Mouse (Mus musculus) myocyte (in vitro differentiated cells): ENCODE measurements at regions not wholly inside any gene's neighbourhood (a gene's known extent, or its start where the extent isn't known, plus 50 kb on each side); places are given as distances from the start of the nearest gene placed in this dataset.

Experiments
- H3K27me3 ChIP-seq: one replicate; pipeline ENCODE4 v1.6.1; 2011; ENCODE audit not compliant: control insufficient read depth, insufficient read depth, insufficient read length
- H3K36me3 ChIP-seq: one replicate; pipeline ENCODE4 v1.6.1; 2011; ENCODE audit not compliant: control insufficient read depth, insufficient read depth
- H3K4me2 ChIP-seq: one replicate; pipeline ENCODE4 v1.6.1; 2011; ENCODE audit warnings: low read depth, control low read depth
- H3K4me3 ChIP-seq: one replicate; pipeline ENCODE4 v1.5.1; 2011; ENCODE audit warnings: mild to moderate bottlenecking, control low read depth, moderate library complexity
- H3K79me2 ChIP-seq: one replicate; pipeline ENCODE4 v1.6.1; 2011; ENCODE audit not compliant: control insufficient read depth, insufficient read depth
- H3ac ChIP-seq: one replicate; pipeline ENCODE4 v1.6.1; 2011; ENCODE audit not compliant: control insufficient read depth, insufficient read length
- CEBPB ChIP-seq: IDR thresholded peaks from 2 replicates; pipeline ENCODE4 v1.6.1; 2011; ENCODE audit warnings: mild to moderate bottlenecking, moderate library complexity; ENCODE audit not compliant: poor library complexity, insufficient read depth, severe bottlenecking
- E2F4 ChIP-seq: IDR thresholded peaks from one replicate; pipeline ENCODE4 v1.6.1; 2011; ENCODE audit warnings: mild to moderate bottlenecking, control low read depth, moderate library complexity; ENCODE audit not compliant: insufficient read depth
- MAX ChIP-seq: IDR thresholded peaks from one replicate; pipeline ENCODE4 v1.6.1; 2011; ENCODE audit warnings: low read depth, mild to moderate bottlenecking, control low read depth
- MYOD1 ChIP-seq, 3 experiments: IDR thresholded peaks; one replicate each; pipeline ENCODE4 v1.6.1; 2011; ENCODE audit warnings: control low read depth in 2 of 3, low read depth in 2 of 3, mild to moderate bottlenecking in 2 of 3, moderate library complexity in 1 of 3; ENCODE audit not compliant: insufficient read length in 2 of 3, control insufficient read depth in 1 of 3
- MYOG ChIP-seq, 3 experiments: IDR thresholded peaks; one replicate each; pipeline ENCODE4 v1.6.1; 2011; ENCODE audit warnings: control low read depth in 2 of 3, low read depth in 2 of 3, mild to moderate bottlenecking in 2 of 3; ENCODE audit not compliant: insufficient read length in 2 of 3, control insufficient read depth in 1 of 3, insufficient read depth in 1 of 3
- POLR2A ChIP-seq: IDR thresholded peaks from one replicate; pipeline ENCODE4 v1.6.1; 2011; ENCODE audit warnings: low read depth, mild to moderate bottlenecking, control low read depth, moderate library complexity; ENCODE audit not compliant: insufficient read length
- POLR2AphosphoS2 ChIP-seq: IDR thresholded peaks from one replicate; pipeline ENCODE4 v1.6.1; 2011; ENCODE audit warnings: low read depth, control low read depth; ENCODE audit not compliant: insufficient read length
- REST ChIP-seq: IDR thresholded peaks from one replicate; pipeline ENCODE4 v1.6.1; 2011; ENCODE audit warnings: mild to moderate bottlenecking, control low read depth, moderate library complexity; ENCODE audit not compliant: insufficient read depth, insufficient read length
- SRF ChIP-seq: IDR thresholded peaks from one replicate; pipeline ENCODE4 v1.6.1; 2011; ENCODE audit warnings: low read depth; ENCODE audit not compliant: control insufficient read depth, insufficient read length
- TCF12 ChIP-seq: IDR thresholded peaks from one replicate; pipeline ENCODE4 v1.6.1; 2011; ENCODE audit warnings: mild to moderate bottlenecking, control low read depth; ENCODE audit not compliant: poor library complexity, insufficient read depth, severe bottlenecking
- TCF3 ChIP-seq: IDR thresholded peaks from one replicate; pipeline ENCODE4 v1.6.1; 2011; ENCODE audit warnings: low read depth, control low read depth; ENCODE audit not compliant: insufficient read length
- USF1 ChIP-seq: IDR thresholded peaks from one replicate; pipeline ENCODE4 v1.6.1; 2011; ENCODE audit warnings: low read depth, mild to moderate bottlenecking, control low read depth, moderate library complexity

DNA sequence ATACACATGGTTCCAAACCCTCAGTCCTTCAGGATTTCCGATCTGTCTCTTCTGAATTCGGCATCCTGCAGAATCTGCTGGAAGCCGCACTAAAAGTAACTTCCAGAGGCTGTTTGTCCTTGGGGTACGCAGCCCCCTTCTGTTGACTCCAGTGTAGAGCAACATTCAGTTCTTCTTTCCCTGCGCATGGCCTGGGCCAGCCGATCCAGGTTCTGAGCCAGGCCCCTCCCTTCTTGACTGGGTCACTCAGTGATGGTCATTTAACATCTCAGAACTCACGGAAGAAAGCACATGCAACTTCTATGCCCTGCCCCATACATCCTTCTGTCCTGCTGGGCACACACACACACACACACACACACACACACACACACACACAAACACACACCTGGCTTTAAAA is 185.5 kb upstream of the Igsf21 start:
- no peak overlapping the region for H3K4me3 ChIP-seq
- no peak overlapping the region for H3ac ChIP-seq
- H3K4me2 ChIP-seq = no peak overlapping the region
- no peaks in the 10 kb centered on the region for H3K36me3 ChIP-seq
- no peak for TF ChIP-seq POLR2AphosphoS2
- no peak for TF ChIP-seq E2F4
- TF ChIP-seq TCF12 = no peak
- TF ChIP-seq USF1 = no peak
- no peak for TF ChIP-seq POLR2A
- TF ChIP-seq TCF3 = no peak
- no peak for TF ChIP-seq REST
- TF ChIP-seq SRF = no peak
- TF ChIP-seq MYOD1 (IDR thresholded peaks at IDR 0.05; ENCODE audit: control insufficient read depth in 1 of 3, insufficient read length in 2 of 3, low read depth in 2 of 3) = no peak
- TF ChIP-seq MYOG (IDR thresholded peaks at IDR 0.05; ENCODE audit: control insufficient read depth in 1 of 3, insufficient read depth in 1 of 3, insufficient read length in 2 of 3, low read depth in 2 of 3) = no peak
- TF ChIP-seq CEBPB = no peak
- no peak for TF ChIP-seq MAX
- no peaks in the 10 kb centered on the region for H3K79me2 ChIP-seq
- H3K27me3 ChIP-seq = peaks cover 54% of the 10 kb centered on the region

GRCm38 (mm10) chr4:140427039-140427438 is 180.5 kb upstream of the Igsf21 start:
- TF ChIP-seq POLR2A (no peak), TCF3 (no peak), MYOG (IDR thresholded peaks at IDR 0.05; ENCODE audit: control insufficient read depth in 1 of 3, insufficient read depth in 1 of 3, insufficient read length in 2 of 3, low read depth in 2 of 3) (no peak), CEBPB (no peak), E2F4 (no peak), TCF12 (no peak), POLR2AphosphoS2 (no peak), SRF (no peak), REST (no peak)
- H3K79me2 ChIP-seq = no peaks in the 10 kb centered on the region
- no peak overlapping the region for H3K4me2 ChIP-seq
- H3K36me3 ChIP-seq = no peaks in the 10 kb centered on the region
- peaks cover 44% of the 10 kb centered on the region for H3K27me3 ChIP-seq
- no peak overlapping the region for H3ac ChIP-seq
- H3K4me3 ChIP-seq = no peak overlapping the region

- no peaks in the 10 kb centered on the region for H3K36me3 ChIP-seq
- H3K4me3 ChIP-seq = no peak overlapping the region
- H3K4me2 ChIP-seq = no peak overlapping the region
- H3K79me2 ChIP-seq = no peaks in the 10 kb centered on the region
- H3ac ChIP-seq = no peak overlapping the region
- H3K27me3 ChIP-seq = peaks cover 19% of the 10 kb centered on the region
- no peak for TF ChIP-seq SRF
- no peak for TF ChIP-seq TCF3
- TF ChIP-seq POLR2A = no peak
- no peak for TF ChIP-seq MYOD1 (IDR thresholded peaks at IDR 0.05; ENCODE audit: control insufficient read depth in 1 of 3, insufficient read length in 2 of 3, low read depth in 2 of 3)
- no peak for TF ChIP-seq E2F4
Measured at GRCm38 (mm10) chr4:140423791-140424190, 177.2 kb upstream of the Igsf21 start.

DNA sequence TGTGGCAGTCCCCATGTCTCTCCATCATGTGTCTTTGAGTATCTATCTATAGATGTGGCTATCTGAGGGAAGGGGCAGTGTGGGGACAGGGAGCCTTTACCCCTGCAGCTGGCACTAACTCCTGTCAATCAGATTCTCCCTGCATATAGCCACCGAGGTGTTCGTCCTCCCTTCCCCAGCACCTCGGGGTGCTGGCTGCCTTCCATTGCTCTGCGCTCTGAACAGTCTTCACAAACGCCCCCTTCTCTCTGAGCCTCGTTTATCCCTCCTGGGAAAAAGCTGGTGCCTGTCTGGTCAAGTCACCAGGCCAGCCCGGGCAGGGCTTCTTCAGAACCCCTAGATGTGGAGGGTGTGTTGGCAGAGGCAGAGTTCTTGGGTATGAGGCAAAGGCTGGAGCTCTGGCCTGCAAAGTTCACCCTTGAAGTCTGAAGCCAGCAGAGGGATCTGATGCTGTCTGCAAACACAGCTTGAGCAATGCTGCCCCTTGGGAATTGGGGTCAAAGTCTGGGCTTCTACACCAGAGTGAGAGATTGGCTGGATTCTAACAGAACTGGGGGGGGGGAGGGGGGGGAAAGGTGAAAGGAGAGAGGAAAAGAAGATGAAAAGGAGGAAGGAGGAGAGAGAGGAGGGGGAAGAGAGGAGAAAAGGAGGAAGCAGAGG is 175.5 kb upstream of the Igsf21 start:
- Histone ChIP-seq H3K27me3 (peaks cover 19% of the 10 kb centered on the region), H3K79me2 (no peaks in the 10 kb centered on the region), H3K36me3 (no peaks in the 10 kb centered on the region), H3K4me2 (no peak overlapping the region), H3ac (no peak overlapping the region), H3K4me3 (no peak overlapping the region)
- TF ChIP-seq CEBPB (0 out of 2 replicates have a peak, but pooled peaks have one; percentile 3), POLR2A (no peak)

DNA sequence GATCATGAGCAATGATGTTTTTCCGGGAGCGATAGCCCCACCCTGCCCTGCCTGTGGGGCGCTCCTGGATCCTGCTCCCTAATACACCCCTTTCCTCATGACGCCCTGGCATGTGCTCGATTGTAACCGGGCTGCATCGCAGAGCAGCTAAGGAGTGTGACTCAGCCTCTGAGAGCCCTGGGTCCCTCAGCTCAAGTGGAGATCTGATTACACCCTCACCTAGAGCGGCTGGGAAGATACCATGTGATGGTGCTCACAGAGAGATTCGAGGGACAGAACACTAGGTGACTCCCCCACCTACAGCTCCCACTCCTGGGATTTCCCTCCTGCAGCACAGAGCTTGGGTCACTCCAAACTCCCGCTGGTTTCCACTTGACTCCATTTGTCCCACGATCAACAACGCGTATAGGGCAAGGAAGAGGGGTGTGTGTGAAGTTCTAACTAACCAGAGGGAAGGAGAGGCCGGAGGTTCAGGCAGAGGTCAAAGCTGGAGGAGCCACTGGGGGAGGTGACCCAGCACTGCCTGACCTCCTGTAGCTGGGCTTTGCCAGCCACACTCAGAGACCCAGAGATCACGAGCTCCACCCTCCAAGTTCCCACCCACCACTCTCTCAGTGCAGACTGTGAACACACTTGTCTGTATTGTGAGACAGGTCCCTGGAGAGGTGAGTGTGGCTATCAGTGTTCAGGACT is 173.3 kb upstream of the Igsf21 start:
- H3K79me2 ChIP-seq = no peaks in the 10 kb centered on the region
- H3K4me3 ChIP-seq = no peak overlapping the region
- TF ChIP-seq POLR2A = no peak
- no peak for TF ChIP-seq TCF12
- TF ChIP-seq REST = no peak
- TF ChIP-seq MYOD1 (IDR thresholded peaks at IDR 0.05; ENCODE audit: control insufficient read depth in 1 of 3, insufficient read length in 2 of 3, low read depth in 2 of 3) = no peak
- no peak for TF ChIP-seq TCF3
- TF ChIP-seq MAX = no peak
- TF ChIP-seq MYOG (IDR thresholded peaks at IDR 0.05; ENCODE audit: control insufficient read depth in 1 of 3, insufficient read depth in 1 of 3, insufficient read length in 2 of 3, low read depth in 2 of 3) = no peak
- TF ChIP-seq USF1 = no peak
- TF ChIP-seq CEBPB = no peak
- no peak for TF ChIP-seq E2F4
- no peak for TF ChIP-seq SRF
- no peak for TF ChIP-seq POLR2AphosphoS2
- no peaks in the 10 kb centered on the region for H3K36me3 ChIP-seq
- peaks cover 11% of the 10 kb centered on the region for H3K27me3 ChIP-seq
- no peak overlapping the region for H3K4me2 ChIP-seq
- no peak overlapping the region for H3ac ChIP-seq
